Mouse (Mus musculus) heart, adult 11 months (tissue): Measurements from ENCODE around the gene Cdc34.
A peak's percentile ranks its signal among the peaks of the same experiment; 100 is the strongest.

Experiments
- DNase-seq: peaks from one replicate; pipeline ENCODE4 v3.0.0; 2022

The Cdc34 gene

GRCm38 (mm10) chr10:79717640-79718357 is 35.8 kb downstream of the Cdc34 start:
- DNase-seq: no peak

GRCm38 (mm10) chr10:79721089-79721488 is 39.1 kb downstream of the Cdc34 start:
- DNase-seq: no peak

GRCm38 (mm10) chr10:79723047-79723446 is 41.1 kb downstream of the Cdc34 start:
- DNase-seq: no peak

DNA sequence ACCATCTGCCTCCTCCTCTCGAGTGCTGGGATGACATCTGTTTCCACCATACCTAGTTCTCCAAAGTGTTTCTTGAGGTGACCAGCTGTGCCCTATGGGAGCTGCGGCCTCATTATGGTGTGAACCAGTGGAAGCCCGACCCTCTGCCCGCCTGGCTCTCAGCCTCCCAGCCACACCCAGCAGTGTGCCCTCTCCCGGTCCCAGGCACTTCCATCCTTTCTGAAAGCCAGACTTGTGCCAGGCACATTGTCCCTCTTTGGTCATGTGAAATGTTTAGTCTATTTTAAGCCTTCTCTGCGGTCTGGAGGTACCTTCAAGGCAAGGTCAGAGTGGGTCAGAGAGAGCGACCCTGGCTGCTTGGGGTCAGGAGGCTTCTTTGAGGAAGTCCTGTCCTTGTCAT is 41.7 kb downstream of the Cdc34 start:
- no peak for DNase-seq

DNA sequence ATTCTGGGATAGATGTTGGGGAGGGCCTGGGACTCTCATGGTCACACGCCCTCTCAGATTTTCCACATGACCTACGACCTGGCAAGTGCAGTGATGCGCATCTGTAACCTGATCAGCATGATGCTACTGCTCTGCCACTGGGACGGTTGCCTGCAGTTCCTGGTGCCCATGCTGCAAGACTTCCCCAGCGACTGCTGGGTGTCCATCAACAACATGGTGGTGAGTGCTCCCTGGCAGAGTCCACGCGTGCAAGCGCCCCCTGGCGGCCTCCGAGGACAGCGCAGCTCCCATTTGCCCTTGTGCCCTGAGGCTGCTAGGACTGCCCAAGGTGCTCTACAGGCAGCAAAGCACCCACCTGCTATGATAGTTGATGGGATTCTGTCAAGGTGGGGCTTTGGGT is 44.1 kb downstream of the Cdc34 start:
- no peak for DNase-seq

GRCm38 (mm10) chr10:79728323-79729249 is 46.6 kb downstream of the Cdc34 start:
- no peak for DNase-seq

DNA sequence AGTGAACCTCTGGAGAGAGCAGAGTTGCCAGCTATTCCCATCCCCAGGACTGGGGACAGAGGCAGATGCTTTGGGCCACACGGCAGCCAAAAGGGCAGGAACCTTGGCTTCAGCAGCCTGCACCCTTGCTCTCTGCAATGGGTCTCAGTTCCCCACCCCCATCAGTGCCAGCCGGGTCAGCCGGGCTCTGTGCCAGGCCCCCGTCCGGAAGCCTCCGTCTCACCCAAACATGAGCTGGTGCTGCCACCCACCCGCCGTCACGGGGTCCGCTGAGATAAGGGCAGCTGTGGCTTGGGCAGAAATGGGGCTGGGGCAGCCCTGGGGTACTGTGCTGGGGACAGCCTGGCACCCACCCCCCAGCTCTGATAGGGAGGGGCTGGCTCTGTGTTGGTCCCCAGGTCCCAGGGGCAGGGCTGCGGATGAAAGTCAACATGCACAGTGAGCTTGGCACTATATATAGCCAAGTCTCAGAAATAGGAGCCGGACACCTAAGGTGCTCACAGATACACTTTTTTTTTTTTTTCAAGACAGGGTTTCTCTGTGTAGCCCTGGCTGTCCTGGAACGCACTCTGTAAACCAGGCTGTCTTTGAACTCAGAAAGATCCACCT is 47.5 kb downstream of the Cdc34 start:
- peak; percentile 97 for DNase-seq

GRCm38 (mm10) chr10:79732500-79732899 is 50.5 kb downstream of the Cdc34 start:
- no peak for DNase-seq

DNA sequence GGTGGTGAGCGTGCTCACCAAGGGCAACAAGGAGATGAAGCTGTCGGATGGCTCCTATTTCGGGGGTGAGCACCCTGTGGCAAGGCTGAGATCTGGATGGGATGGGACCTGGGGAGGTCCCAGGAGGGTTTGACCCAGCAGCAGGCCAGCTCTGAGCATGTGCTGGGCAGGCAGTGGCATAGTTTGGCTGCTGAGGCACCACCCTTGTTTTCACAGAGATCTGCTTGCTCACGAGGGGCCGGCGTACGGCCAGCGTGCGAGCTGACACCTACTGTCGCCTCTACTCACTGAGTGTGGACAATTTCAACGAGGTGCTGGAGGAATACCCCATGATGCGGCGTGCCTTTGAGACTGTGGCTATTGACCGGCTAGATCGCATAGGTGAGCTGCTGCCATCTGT is 51.9 kb downstream of the Cdc34 start:
- peak; percentile 95 for DNase-seq

- no peak for DNase-seq
Observed at GRCm38 (mm10) chr10:79735361-79735760, 53.4 kb downstream of the Cdc34 start.

- no peak for DNase-seq
Observed at GRCm38 (mm10) chr10:79736706-79737105, 54.7 kb downstream of the Cdc34 start.
